Mouse (Mus musculus): ENCODE data around the gene Fam57a.

- TF ChIP-seq CTCF (IDR thresholded peaks at IDR 0.05): no peak
- TF ChIP-seq EP300 (IDR thresholded peaks at IDR 0.05): 0 out of 2 replicates have a peak, but pooled peaks have one; percentile 30
Observed at GRCm38 (mm10) chr11:76148055-76149008, 31.1 kb upstream of the Fam57a start.

All from lung, postnatal 0 days (tissue).